Mouse (Mus musculus): ENCODE data around the gene Smad3. TPM values are rescaled to one million over a fixed set of nuclear protein-coding genes. Genes with fewer than 3 reads are reported as not detected.

Smad3 gene
- polyA plus RNA-seq, 1 experiment from 2014 or later: 21.7 TPM

DNA sequence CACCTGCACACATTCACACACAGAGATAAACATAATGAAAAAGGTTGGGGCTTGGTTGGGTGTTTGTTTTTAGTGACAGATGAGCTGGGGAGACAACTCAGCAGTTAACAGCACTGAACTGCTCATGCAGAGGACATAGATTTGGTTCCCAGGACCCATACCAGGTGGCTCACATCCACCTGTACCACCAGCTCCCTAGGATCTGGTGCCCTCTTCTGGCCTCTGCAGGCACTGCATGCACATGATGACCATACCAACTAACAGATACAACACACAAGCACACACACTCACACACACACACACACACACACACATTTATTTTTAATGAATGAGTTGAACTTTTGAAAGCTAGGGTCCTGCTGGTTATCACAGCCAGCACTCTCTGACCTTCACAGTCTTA is 48.5 kb downstream of the Smad3 start:
- H3K9me3 ChIP-seq (replicated peaks): peaks cover 10% of the 10 kb centered on the region
- no peak overlapping the region for H3K4me3 ChIP-seq
- H3K4me1 ChIP-seq: peaks cover 48% of the 10 kb centered on the region
- no peak overlapping the region for H3K27ac ChIP-seq (replicated peaks)
- H3K27me3 ChIP-seq (ENCODE audit: low read depth, poor library complexity, severe bottlenecking): no peaks in the 10 kb centered on the region
- peaks cover 61% of the 10 kb centered on the region for H3K36me3 ChIP-seq
- no peak for DNase-seq (ENCODE audit: low spot score)

DNA sequence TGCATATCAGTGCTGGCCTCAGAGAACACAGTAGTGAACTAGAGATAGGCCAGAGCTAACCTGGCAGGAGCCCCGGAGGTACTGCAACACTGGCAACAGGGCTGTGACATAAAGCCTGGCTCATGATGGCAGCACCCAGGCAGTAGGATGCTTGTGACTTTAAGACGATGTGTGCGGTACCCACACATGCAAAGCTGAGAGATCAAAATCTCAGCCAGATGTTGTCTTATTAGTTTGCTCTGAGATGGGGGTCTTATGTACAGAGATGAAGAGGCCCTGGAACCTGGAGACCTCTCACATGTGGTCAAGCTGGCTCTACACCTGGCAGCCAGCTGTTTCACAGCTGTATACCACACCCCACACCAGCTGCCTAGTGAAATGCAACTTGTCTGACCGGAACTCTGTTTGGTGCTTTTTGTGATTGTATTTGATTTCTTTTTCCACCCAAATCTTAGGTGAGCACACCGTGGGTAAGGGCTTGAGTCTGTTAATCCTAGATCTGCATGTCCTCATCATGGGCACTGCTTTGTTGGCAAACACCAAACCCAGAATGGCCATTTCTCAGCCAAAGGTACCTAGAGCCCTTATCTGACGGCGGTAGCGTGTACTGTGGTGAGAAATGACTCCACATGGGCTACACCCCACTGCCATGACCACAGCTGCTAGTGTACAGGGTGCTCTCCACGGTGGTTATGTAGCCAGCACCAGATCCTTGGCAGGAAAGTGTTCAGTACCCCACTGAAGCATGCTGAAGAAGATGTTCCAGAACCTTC is 49.8 kb downstream of the Smad3 start:
- H3K4me3 ChIP-seq: no peak overlapping the region
- H3K27ac ChIP-seq (replicated peaks): no peak overlapping the region
- peaks cover 10% of the 10 kb centered on the region for H3K9me3 ChIP-seq (replicated peaks)
- WGBS: 93% methylated on average over 9 of the region's 9 CpGs
- peaks cover 46% of the 10 kb centered on the region for H3K4me1 ChIP-seq
- H3K27me3 ChIP-seq (ENCODE audit: low read depth, poor library complexity, severe bottlenecking): no peaks in the 10 kb centered on the region
- no peak for DNase-seq (ENCODE audit: low spot score)
- peaks cover 64% of the 10 kb centered on the region for H3K36me3 ChIP-seq

DNA sequence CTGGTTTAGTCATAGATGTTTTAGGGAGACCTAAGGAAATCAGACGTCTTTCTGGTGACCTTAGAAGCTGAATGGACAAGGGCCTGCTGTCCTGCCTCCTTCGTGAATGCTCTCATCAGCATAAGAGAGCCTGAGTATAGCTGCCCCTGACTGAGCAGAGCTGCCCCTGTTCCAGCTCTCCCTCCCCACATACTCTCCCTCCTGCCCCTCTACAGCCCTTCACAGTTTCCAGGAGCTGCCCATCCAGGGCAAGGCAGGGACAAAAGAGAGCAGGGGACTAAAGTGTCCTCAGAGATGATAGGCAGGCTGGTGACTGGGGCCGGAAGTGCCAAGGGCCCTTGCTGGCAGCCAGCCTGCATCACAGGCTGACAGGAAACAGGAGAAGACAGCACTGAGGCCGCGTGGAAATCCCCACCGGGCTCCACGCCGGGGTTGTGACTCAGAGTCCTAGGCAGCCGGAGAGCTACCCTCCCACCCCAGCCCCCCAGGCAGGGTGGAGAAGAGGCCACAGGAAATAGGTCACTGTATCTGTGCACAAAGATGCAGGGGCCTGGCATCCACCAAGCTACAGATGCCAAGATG is 51.6 kb downstream of the Smad3 start:
- no peaks in the 10 kb centered on the region for H3K27me3 ChIP-seq (ENCODE audit: low read depth, poor library complexity, severe bottlenecking)
- 37% methylated on average over 9 of the region's 9 CpGs for WGBS
- H3K36me3 ChIP-seq: peaks cover 47% of the 10 kb centered on the region
- H3K4me1 ChIP-seq: peaks cover 52% of the 10 kb centered on the region
- H3K27ac ChIP-seq (replicated peaks): peak overlapping the region; percentile 57
- peaks cover 10% of the 10 kb centered on the region for H3K9me3 ChIP-seq (replicated peaks)
- H3K4me3 ChIP-seq: no peak overlapping the region
- no peak for DNase-seq (ENCODE audit: low spot score)

DNA sequence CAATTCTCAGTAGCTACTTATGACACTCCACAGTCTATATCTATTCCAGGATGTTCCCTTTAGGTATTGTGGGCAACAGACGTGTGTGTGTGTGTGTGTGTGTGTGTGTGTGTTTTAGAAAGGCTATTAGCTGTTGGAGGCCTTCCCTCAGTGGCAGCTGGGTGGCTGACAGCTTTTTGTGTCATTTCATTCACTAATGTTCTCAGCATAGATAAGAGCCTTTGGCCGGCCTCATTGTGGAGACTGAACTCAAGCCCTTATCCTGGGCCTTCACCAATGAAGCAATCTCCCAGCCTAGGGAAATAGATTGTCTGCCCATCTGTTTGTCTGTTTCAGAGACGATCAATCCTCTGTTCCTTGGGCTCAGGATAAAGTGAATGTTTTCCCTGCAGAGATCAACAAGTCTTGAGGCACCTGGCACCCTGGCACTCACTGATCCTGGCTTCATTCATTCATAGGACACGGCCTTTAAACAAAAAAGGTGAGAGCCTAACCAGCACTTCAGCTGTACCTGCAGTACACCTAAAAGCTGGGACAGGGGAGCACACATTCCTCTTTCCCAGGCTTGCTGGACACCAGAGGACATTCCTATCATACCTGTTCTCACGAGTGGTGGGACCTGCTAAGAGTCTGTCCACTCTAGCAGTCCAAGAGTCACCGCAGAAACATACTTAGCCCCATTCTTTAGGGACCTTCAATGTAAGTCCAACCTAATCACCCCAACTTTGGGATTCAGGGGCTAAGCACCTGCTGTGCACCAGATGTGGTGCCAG is 52.6 kb downstream of the Smad3 start:
- Histone ChIP-seq H3K9me3 (replicated peaks) (peaks cover 10% of the 10 kb centered on the region), H3K4me1 (peaks cover 63% of the 10 kb centered on the region)

DNA sequence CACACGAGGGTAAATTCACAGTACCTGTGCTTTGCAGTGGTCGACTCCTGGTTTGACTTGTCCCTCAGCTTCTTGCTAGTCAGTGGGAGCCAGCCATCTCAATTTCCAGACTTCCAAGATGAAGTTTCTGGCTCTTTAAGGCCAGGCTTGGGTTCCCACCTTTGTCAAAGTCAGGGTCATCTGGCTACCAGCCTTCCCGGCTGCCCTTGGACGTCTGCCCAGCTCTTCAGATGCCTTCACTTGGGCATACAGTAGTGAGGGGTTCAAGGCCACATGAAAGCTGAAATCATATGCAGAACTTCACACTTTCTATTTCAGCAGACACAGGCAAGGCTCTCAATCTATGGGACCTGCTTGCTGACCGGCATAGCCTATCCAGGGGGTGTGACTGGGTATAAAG is 53.7 kb downstream of the Smad3 start:
- no peak overlapping the region for H3K4me3 ChIP-seq
- no peak overlapping the region for H3K27ac ChIP-seq (replicated peaks)
- WGBS: 89% methylated on average over 5 of the region's 5 CpGs
- peaks cover 72% of the 10 kb centered on the region for H3K4me1 ChIP-seq
- peaks cover 26% of the 10 kb centered on the region for H3K36me3 ChIP-seq
- DNase-seq (ENCODE audit: low spot score): no peak
- no peaks in the 10 kb centered on the region for H3K27me3 ChIP-seq (ENCODE audit: low read depth, poor library complexity, severe bottlenecking)
- peaks cover under 1% of the 10 kb centered on the region; the same call in 1 of the 2 replicates for H3K9me3 ChIP-seq (replicated peaks)

More for the DNA sequence above, 52.6 kb downstream of the Smad3 start:
- 82% methylated on average over 6 of the region's 6 CpGs for WGBS
- H3K36me3 ChIP-seq: peaks cover 36% of the 10 kb centered on the region
- no peak overlapping the region for H3K4me3 ChIP-seq
- DNase-seq (ENCODE audit: low spot score): no peak
- no peak overlapping the region for H3K27ac ChIP-seq (replicated peaks)
- H3K27me3 ChIP-seq (ENCODE audit: low read depth, poor library complexity, severe bottlenecking): no peaks in the 10 kb centered on the region

DNA sequence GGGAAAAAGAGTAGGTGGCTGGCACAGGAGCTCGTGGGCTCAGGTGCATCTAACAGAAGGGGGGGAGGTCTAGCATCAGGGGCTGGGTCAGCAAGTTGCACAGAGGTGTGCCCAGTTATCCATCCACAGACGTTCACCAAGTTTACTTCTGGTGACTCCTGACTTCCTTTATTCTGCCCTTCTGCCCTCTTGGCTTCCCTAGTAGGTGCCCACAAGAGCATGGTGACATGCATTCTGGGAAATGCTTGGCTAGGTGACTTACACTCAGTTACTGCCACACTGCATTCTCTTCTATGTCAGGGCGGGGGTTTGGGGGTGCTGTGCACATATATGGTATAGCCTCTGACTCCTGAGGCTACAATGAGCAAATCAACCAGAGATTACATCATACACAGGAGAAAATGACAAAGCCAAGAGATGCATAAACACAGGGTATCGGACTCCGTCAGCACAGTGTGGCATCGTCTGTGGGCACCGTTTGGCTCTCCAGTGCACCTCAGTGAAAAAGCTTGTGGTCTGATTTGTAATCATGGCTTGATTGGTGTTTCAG is 54.5 kb downstream of the Smad3 start:
- Histone ChIP-seq H3K27me3 (ENCODE audit: low read depth, poor library complexity, severe bottlenecking) (no peaks in the 10 kb centered on the region; the same call in 1 of the 2 replicates), H3K27ac (replicated peaks) (no peak overlapping the region), H3K9me3 (replicated peaks) (no peaks in the 10 kb centered on the region), H3K4me1 (peaks cover 80% of the 10 kb centered on the region), H3K36me3 (peaks cover 17% of the 10 kb centered on the region; the same call in 1 of the 2 replicates), H3K4me3 (no peak overlapping the region)
- DNase-seq (ENCODE audit: low spot score): no peak
- WGBS: 93% methylated on average over 7 of the region's 7 CpGs

DNA sequence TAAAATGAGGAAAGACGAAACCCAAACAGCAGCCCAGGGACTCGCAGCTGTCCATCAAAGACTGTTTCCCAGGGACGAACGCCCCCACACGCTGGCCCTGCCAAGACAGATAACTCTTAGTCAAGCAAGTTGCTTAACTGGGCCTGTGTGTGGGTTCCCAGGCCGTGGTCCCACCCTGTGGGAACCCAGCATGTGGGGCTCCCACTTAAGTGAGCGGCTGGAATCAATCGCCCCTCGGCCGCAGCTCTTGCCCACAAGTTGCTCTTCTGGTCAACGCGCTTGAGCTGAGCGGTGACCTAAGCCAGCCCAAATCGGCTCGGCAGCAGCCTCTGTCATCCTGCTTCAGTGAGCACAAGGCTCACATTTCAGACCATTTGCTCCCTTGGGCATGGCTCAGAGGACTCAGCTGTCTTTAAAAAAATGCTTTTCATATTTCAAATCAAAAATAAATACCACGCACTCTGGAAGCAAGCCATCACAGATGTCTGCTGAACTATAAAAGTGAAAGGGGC is 55.2 kb downstream of the Smad3 start:
- Histone ChIP-seq H3K4me1 (peaks cover 83% of the 10 kb centered on the region), H3K9me3 (replicated peaks) (no peaks in the 10 kb centered on the region), H3K27ac (replicated peaks) (0 out of 2 replicates have a peak overlapping the region, but pooled peaks have one; percentile 9), H3K27me3 (ENCODE audit: low read depth, poor library complexity, severe bottlenecking) (no peaks in the 10 kb centered on the region; the same call in 1 of the 2 replicates), H3K4me3 (no peak overlapping the region), H3K36me3 (peaks cover 17% of the 10 kb centered on the region; the same call in 1 of the 2 replicates)
- WGBS: 64% methylated on average over 16 of the region's 16 CpGs
- no peak for DNase-seq (ENCODE audit: low spot score)

DNA sequence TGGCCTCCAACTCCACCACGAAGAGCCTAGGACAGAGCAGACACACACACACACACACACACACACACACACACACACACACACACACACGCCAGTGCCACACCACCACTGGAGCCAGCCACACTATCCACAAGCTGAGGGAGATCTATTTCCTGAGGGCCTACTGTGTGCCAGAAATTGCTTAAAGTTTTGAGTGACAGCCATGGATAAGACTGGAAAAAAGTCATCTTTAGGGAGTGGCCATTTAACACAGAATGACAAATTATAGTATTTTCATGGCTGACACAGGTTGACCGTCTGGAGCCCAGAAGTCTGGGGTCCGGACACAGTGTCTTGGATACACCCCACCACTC is 55.9 kb downstream of the Smad3 start:
- H3K36me3 ChIP-seq: peaks cover 17% of the 10 kb centered on the region; the same call in 1 of the 2 replicates
- H3K4me3 ChIP-seq: no peak overlapping the region
- H3K27me3 ChIP-seq (ENCODE audit: low read depth, poor library complexity, severe bottlenecking): no peaks in the 10 kb centered on the region; the same call in 1 of the 2 replicates
- WGBS: 81% methylated on average over 4 of the region's 4 CpGs
- DNase-seq (ENCODE audit: low spot score): no peak
- H3K4me1 ChIP-seq: peaks cover 83% of the 10 kb centered on the region
- no peaks in the 10 kb centered on the region for H3K9me3 ChIP-seq (replicated peaks)
- peak overlapping the region; percentile 58 for H3K27ac ChIP-seq (replicated peaks)

DNA sequence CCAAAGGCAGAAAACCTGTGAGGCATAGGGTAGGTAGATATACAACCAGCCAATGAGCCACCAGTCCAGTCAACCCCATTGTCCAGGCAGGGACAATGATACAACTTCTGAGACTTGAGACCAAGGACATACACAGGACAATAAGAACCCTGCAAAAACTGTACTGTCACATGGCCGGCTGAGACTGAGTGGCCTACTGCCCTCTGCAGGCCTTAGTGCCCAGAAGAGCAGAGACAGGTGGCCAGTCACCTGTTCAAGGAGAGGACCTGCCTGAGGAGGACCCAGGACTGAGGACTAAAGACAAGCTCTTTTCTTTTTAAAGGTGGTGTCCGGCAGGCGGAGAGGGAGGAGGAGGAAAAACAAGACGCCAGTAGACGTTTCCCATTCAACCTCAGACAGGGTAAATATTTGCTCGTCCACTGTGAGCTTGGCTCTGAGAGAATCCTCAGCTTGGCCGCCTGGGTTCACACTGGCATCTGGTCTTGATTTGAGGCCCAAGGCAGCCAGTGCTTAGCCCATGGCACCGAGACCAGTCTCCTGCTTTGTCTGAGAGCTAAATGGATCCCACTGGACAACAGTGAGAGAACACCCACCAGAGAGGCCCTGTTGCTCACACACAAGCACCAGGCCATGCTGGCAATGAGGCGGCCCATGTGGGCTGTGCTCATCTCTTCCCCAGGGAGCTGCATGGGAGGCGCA is 56.4 kb downstream of the Smad3 start:
- Histone ChIP-seq H3K27ac (replicated peaks) (peak overlapping the region; percentile 58), H3K27me3 (ENCODE audit: low read depth, poor library complexity, severe bottlenecking) (no peaks in the 10 kb centered on the region; the same call in 1 of the 2 replicates), H3K9me3 (replicated peaks) (no peaks in the 10 kb centered on the region), H3K4me1 (peaks cover 83% of the 10 kb centered on the region), H3K4me3 (no peak overlapping the region), H3K36me3 (peaks cover 16% of the 10 kb centered on the region; the same call in 1 of the 2 replicates)
- no peak for DNase-seq (ENCODE audit: low spot score)
- 65% methylated on average over 10 of the region's 10 CpGs for WGBS

DNA sequence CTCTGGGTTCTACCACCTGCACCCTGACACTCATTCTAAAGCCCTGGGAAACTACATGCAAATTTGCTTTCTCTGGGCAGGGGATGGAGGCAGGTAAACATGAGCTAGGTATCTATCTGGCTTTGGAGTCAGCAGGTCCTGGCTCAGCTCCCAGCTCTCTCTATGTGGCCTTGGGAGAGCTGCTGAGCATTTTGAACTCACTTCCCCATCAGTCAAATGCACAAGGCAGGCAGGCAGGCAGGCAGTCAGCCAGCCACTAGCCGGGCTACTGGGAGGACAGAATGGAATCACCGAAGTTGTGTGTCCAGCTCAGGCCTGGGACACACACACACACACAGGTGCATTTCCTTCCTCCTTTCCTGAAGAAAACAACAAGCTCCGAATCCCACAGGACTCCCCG is 58.6 kb downstream of the Smad3 start:
- WGBS: 80% methylated on average over 4 of the region's 4 CpGs
- Histone ChIP-seq H3K36me3 (peaks cover 7% of the 10 kb centered on the region; the same call in 1 of the 2 replicates), H3K4me3 (no peak overlapping the region), H3K9me3 (replicated peaks) (no peaks in the 10 kb centered on the region), H3K27me3 (ENCODE audit: low read depth, poor library complexity, severe bottlenecking) (no peaks in the 10 kb centered on the region; the same call in 1 of the 2 replicates), H3K27ac (replicated peaks) (0 out of 2 replicates have a peak overlapping the region, but pooled peaks have one; percentile 6), H3K4me1 (peaks cover 77% of the 10 kb centered on the region)
- no peak for DNase-seq (ENCODE audit: low spot score)

DNA sequence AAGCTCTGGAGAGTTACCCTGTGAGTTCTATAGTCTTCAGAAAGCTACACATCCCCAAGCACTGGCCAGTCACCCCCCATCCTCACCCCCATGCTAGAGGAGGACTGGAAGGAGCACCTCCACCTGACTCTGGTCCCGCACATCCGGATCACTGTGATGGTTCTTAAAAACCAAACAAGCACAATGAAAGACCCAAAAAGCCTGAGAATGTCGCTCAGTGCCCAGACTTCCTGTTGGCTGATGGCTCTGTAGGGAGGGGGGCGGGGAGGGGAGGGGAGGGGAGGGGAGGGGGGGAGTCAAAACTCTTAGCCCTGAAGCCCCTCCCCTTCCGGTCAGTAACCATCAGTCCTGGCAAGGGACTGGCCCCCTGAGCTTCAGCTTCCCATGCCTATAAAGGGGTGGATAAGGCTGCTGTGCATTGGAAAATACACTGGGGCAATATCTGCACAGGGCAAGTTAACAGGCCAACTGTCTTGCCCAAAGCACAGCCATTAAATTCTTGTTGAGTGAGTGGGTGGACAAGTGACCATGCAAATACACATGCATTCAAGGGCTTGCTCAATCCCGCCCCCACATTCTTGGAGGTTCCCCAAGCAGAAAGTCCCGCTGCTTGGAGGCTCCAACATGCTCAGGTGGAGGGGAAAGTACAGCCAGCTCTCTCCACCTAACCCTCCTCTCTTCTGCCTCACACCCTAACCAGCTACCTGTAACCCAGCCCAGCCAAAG is 59.3 kb downstream of the Smad3 start:
- no peak for DNase-seq (ENCODE audit: low spot score)
- Histone ChIP-seq H3K27ac (replicated peaks) (peak overlapping the region; percentile 68), H3K9me3 (replicated peaks) (no peaks in the 10 kb centered on the region), H3K4me1 (peaks cover 77% of the 10 kb centered on the region), H3K27me3 (ENCODE audit: low read depth, poor library complexity, severe bottlenecking) (no peaks in the 10 kb centered on the region; the same call in 1 of the 2 replicates), H3K36me3 (peaks cover 5% of the 10 kb centered on the region; the same call in 1 of the 2 replicates), H3K4me3 (no peak overlapping the region)
- 45% methylated on average over 7 of the region's 7 CpGs for WGBS
